Mouse (Mus musculus): ENCODE results near the gene Znfx1. TPM values are rescaled to one million over a fixed set of nuclear protein-coding genes. Genes with fewer than 3 reads are reported as not detected.
"Not testable (repeated sequence)": the region's sequence is repeated elsewhere in the genome, so short reads cannot be mapped to it uniquely, and the experiment has no call there.

Gene Znfx1
- polyA plus RNA-seq, 1 experiment from 2014 or later = 6.2 TPM

DNA sequence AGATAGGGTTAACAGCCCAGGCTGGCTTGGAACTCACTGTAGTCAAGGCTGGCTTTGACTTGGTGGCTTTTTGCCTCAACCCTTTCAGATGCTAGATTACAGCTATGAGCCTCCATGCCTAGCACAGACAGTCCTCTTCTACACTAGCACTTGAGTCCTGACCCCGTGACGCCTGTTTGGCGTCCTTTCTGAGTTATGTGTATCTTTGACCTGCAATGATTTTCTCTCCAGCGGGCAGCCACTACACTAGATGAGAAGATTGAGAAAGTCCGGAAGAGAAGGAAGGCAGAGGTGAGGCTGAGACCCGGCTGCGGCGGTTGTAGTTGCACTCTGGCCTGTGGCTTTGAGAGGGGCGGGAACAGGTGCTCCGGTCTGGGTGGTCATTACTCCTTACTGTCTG lies 43.4 kb downstream of the Znfx1 start:
- H3K36me3 ChIP-seq (ENCODE audit: control insufficient read depth, insufficient read depth, low read length) = peaks cover 20% of the 10 kb centered on the region
- H3K4me2 ChIP-seq (ENCODE audit: low read depth) = no peak overlapping the region
- H3K27ac ChIP-seq (ENCODE audit: low read depth, low read length) = no peak overlapping the region
- H3K9me3 ChIP-seq (ENCODE audit: control insufficient read depth, low read length) = no peaks in the 10 kb centered on the region
- ATAC-seq (ENCODE audit: insufficient read depth, low FRiP score, low TSS enrichment) = no peak
- no peak overlapping the region for H3K9ac ChIP-seq (ENCODE audit: low read length)
- no peak overlapping the region for H3K4me3 ChIP-seq (ENCODE audit: low read depth, low read length)
- 88% methylated on average over 10 of the region's 10 CpGs for WGBS
- DNase-seq (ENCODE audit: low spot score) = no peak
- peaks cover 7% of the 10 kb centered on the region; the same call in 1 of the 2 replicates for H3K4me1 ChIP-seq (ENCODE audit: control insufficient read depth, insufficient read depth, low read length)
- no peaks in the 10 kb centered on the region for H3K27me3 ChIP-seq (ENCODE audit: control insufficient read depth, insufficient read depth, low read length)

DNA sequence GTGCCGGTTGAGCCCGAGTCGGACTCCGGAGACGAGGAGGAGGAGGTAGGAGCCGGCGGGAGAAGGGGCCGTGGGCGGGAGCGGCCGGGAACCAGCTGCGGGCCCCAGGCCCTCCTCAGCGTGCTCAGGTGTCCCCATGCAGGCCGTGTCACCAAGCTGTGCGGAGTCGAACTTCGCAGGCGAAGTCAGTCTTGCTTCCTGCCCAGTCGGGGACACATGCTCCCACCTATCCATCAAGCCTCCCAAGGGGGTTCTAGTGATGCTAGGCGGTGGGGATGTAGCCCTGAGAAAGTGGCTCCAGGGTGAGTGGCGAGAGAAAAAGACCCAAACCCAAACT lies 47.5 kb downstream of the Znfx1 start:
- H3K4me2 ChIP-seq (ENCODE audit: low read depth) = peak overlapping the region; percentile 94
- H3K4me1 ChIP-seq (ENCODE audit: control insufficient read depth, insufficient read depth, low read length) = peaks cover 7% of the 10 kb centered on the region; the same call in 1 of the 2 replicates
- peaks cover 8% of the 10 kb centered on the region for H3K36me3 ChIP-seq (ENCODE audit: control insufficient read depth, insufficient read depth, low read length)
- WGBS = 0% methylated on average over 21 of the region's 21 CpGs
- H3K27me3 ChIP-seq (ENCODE audit: control insufficient read depth, insufficient read depth, low read length) = no peaks in the 10 kb centered on the region
- no peaks in the 10 kb centered on the region for H3K9me3 ChIP-seq (ENCODE audit: control insufficient read depth, low read length)
- H3K27ac ChIP-seq (ENCODE audit: low read depth, low read length) = no peak overlapping the region
- peak overlapping the region; percentile 95 for H3K4me3 ChIP-seq (ENCODE audit: low read depth, low read length)
- DNase-seq (ENCODE audit: low spot score) = no peak
- ATAC-seq (ENCODE audit: insufficient read depth, low FRiP score, low TSS enrichment) = peak; percentile 48; the same call in 1 of the 2 replicates
- H3K9ac ChIP-seq (ENCODE audit: low read length) = peak overlapping the region; percentile 79

DNA sequence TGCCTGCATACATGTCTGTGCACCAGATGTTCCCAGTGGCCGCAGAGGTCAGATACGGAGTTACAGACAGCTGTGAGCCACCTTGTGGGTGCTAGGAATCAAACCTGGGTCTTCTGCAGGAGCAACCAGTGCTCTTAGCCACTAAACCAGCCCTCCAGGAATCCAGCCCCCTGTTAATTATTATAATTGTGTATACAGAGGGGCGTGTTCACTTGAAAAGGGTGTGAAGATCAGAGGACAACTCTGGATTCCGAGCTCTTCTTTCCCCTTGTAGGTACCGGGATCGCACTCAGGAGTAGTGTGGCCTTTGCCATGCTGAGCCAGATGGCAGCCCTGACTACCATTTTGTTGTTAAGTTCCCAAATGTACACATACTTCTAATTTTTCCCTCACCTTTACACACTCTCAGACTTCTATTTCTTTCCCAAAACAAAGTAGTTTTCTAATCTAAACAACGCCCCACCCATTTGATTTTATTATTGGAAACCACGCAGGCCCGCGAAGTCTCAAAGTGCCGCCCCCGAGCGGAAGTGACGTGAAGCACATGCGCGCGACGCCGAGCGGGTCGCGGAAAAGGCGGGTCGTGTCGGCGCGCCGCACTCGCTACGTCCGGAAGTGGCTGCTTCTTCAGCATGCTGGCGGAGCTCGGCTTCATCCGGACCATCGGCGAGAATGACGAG lies 48.0 kb downstream of the Znfx1 start, which contains the start of gene Ddx27:
Gene Ddx27, plus strand, starts transcription at position 492 of the 680 bp plus-strand sequence.
- ATAC-seq (ENCODE audit: insufficient read depth, low FRiP score, low TSS enrichment) (peak; percentile 80), DNase-seq (ENCODE audit: low spot score) (peak; percentile 95)
- Histone ChIP-seq H3K9ac (ENCODE audit: low read length) (peak within 1 kb of the TSS; percentile 79), H3K36me3 (ENCODE audit: control insufficient read depth, insufficient read depth, low read length) (peaks cover 4% of the 10 kb centered on the region), H3K4me1 (ENCODE audit: control insufficient read depth, insufficient read depth, low read length) (peaks cover 7% of the 10 kb centered on the region; the same call in 1 of the 2 replicates), H3K27ac (ENCODE audit: low read depth, low read length) (0 out of 2 replicates have a peak within 1 kb of the TSS, but pooled peaks have one; percentile 5), H3K4me2 (ENCODE audit: low read depth) (peak within 1 kb of the TSS; percentile 94), H3K27me3 (ENCODE audit: control insufficient read depth, insufficient read depth, low read length) (no peaks in the 10 kb centered on the region), H3K4me3 (ENCODE audit: low read depth, low read length) (peak within 1 kb of the TSS; percentile 95), H3K9me3 (ENCODE audit: control insufficient read depth, low read length) (no peaks in the 10 kb centered on the region)
- WGBS = 3% methylated on average over 37 of the region's 37 CpGs

DNA sequence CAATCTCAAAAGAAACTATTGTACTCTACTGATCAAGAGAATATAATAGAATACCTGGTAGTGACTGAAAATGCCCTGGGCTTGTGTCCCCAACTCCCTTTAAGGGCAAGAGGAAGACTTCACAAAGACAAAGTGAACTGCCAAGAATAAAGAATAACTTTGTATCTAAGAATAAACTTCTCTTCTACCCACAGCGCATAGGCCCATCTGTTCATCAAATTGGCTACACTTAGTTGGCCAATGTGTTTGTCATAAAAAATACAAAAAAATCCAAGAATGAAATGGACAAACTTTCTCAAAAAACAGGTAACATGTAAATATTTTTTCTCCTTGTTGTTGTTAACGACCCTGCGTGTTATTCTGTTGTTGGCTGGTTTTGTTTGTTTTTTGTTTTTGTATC lies 52.3 kb downstream of the Znfx1 start:
- ATAC-seq (ENCODE audit: insufficient read depth, low FRiP score, low TSS enrichment) (no peak), DNase-seq (ENCODE audit: low spot score) (no peak)
- H3K36me3 ChIP-seq (ENCODE audit: control insufficient read depth, insufficient read depth, low read length) = no peaks in the 10 kb centered on the region
- H3K9ac ChIP-seq (ENCODE audit: low read length) = no peak overlapping the region
- H3K27ac ChIP-seq (ENCODE audit: low read depth, low read length) = no peak overlapping the region
- H3K9me3 ChIP-seq (ENCODE audit: control insufficient read depth, low read length) = no peaks in the 10 kb centered on the region
- H3K4me3 ChIP-seq (ENCODE audit: low read depth, low read length) = no peak overlapping the region
- H3K27me3 ChIP-seq (ENCODE audit: control insufficient read depth, insufficient read depth, low read length) = no peaks in the 10 kb centered on the region
- WGBS = 91% methylated on average over 3 of the region's 3 CpGs
- H3K4me2 ChIP-seq (ENCODE audit: low read depth) = no peak overlapping the region
- no peaks in the 10 kb centered on the region for H3K4me1 ChIP-seq (ENCODE audit: control insufficient read depth, insufficient read depth, low read length)

DNA sequence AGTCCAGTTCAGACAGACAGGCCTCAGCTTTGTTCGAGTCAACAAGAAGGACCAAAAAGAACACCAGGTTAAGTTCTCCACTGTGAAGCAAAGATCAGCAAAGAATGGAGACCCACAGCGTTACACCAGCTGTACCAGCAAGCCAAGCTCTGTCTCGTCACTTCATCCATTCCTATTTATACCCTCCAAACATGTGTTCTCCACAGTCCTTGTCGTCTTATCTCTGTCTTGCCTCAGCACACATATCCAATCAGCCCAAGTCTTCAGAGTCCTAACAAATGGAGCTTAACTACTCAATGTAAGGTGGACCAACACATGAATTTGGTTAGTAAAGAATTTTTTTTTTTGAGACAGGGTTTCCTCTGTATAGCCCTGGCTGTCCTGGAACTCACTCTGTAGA lies 53.3 kb downstream of the Znfx1 start:
- 85% methylated on average over 4 of the region's 4 CpGs for WGBS
- no peak overlapping the region for H3K4me3 ChIP-seq (ENCODE audit: low read depth, low read length)
- no peaks in the 10 kb centered on the region for H3K4me1 ChIP-seq (ENCODE audit: control insufficient read depth, insufficient read depth, low read length)
- H3K36me3 ChIP-seq (ENCODE audit: control insufficient read depth, insufficient read depth, low read length) = no peaks in the 10 kb centered on the region
- no peaks in the 10 kb centered on the region for H3K27me3 ChIP-seq (ENCODE audit: control insufficient read depth, insufficient read depth, low read length)
- ATAC-seq (ENCODE audit: insufficient read depth, low FRiP score, low TSS enrichment) (no peak), DNase-seq (ENCODE audit: low spot score) (no peak)
- H3K4me2 ChIP-seq (ENCODE audit: low read depth) = no peak overlapping the region
- H3K9ac ChIP-seq (ENCODE audit: low read length) = no peak overlapping the region
- no peaks in the 10 kb centered on the region for H3K9me3 ChIP-seq (ENCODE audit: control insufficient read depth, low read length)
- H3K27ac ChIP-seq (ENCODE audit: low read depth, low read length) = no peak overlapping the region

DNA sequence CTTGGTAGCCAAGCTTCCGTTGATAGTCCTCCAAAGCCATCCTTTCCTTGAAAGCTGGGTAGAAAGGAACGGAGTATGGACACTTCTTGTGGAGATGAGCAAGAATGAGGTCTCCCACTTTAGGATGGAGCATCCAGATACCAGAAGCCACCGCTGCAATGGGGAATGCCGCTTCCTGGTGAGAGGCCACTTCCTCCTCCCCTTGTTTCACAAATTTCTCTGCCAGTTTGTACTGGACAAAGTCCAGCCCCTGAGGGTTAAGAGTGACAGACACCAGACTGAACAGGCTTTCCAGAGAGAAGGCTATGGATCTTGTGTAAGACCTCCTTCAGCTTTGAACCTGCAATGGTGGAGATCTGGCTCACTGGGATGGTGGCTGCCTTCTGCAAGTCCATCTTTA lies 55.2 kb downstream of the Znfx1 start:
- H3K27me3 ChIP-seq (ENCODE audit: control insufficient read depth, insufficient read depth, low read length); H3K9ac ChIP-seq (ENCODE audit: low read length); ATAC-seq (ENCODE audit: insufficient read depth, low FRiP score, low TSS enrichment); DNase-seq (ENCODE audit: low spot score); H3K4me1 ChIP-seq (ENCODE audit: control insufficient read depth, insufficient read depth, low read length); H3K4me2 ChIP-seq (ENCODE audit: low read depth); H3K4me3 ChIP-seq (ENCODE audit: low read depth, low read length); H3K27ac ChIP-seq (ENCODE audit: low read depth, low read length); H3K9me3 ChIP-seq (ENCODE audit: control insufficient read depth, low read length); H3K36me3 ChIP-seq (ENCODE audit: control insufficient read depth, insufficient read depth, low read length): not testable (repeated sequence)
- 82% methylated on average over 4 of the region's 4 CpGs for WGBS

DNA sequence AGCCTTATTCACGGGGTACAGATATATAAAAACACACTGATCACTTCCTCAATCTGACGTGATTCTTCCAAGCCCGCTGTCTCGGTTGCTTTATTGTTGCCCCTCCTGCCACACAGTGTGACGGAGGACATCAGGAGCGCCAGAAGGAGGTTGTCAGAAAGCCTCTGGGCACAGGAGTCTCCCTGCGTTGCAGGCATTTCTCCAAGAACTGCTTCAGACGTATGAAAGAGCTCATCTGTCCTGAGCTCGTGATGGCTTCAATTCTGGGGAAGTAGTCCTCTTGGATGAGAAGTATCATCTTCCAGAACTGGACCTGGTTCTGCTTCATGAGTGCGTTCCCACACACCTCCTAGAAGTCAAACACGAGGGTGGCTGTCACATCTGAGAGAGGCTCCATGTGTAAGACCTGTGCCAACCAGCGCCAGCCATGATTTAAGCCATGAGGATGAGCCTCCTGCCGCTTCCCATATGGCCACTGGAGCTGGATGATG lies 55.8 kb downstream of the Znfx1 start:
- H3K4me2 ChIP-seq (ENCODE audit: low read depth) = no peak overlapping the region
- ATAC-seq (ENCODE audit: insufficient read depth, low FRiP score, low TSS enrichment) (no peak), DNase-seq (ENCODE audit: low spot score) (no peak)
- H3K9me3 ChIP-seq (ENCODE audit: control insufficient read depth, low read length) = no peaks in the 10 kb centered on the region
- H3K27ac ChIP-seq (ENCODE audit: low read depth, low read length) = no peak overlapping the region
- H3K4me1 ChIP-seq (ENCODE audit: control insufficient read depth, insufficient read depth, low read length) = no peaks in the 10 kb centered on the region
- no peaks in the 10 kb centered on the region for H3K27me3 ChIP-seq (ENCODE audit: control insufficient read depth, insufficient read depth, low read length)
- H3K36me3 ChIP-seq (ENCODE audit: control insufficient read depth, insufficient read depth, low read length) = no peaks in the 10 kb centered on the region
- no peak overlapping the region for H3K9ac ChIP-seq (ENCODE audit: low read length)
- WGBS = 79% methylated on average over 13 of the region's 13 CpGs
- no peak overlapping the region for H3K4me3 ChIP-seq (ENCODE audit: low read depth, low read length)

DNA sequence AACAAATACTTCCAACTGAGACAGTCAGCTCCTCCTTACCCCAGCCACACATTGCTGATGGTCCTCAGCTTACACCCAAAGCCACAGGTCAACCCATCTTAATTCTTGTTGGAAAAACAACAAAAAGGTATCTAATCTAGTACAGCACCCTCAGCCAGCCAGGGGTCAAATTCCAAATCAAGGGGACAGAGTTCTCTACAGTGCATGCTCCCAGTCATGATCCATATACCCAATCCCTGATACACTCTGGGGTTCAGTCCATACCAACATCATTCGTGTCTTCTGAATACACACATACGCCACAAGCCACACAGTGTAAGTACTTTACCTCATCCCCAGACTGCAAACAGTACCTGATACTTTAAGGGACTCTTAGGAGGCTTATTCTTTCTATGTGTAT lies 56.5 kb downstream of the Znfx1 start:
- Histone ChIP-seq H3K4me2 (ENCODE audit: low read depth) (no peak overlapping the region), H3K36me3 (ENCODE audit: control insufficient read depth, insufficient read depth, low read length) (no peaks in the 10 kb centered on the region), H3K9me3 (ENCODE audit: control insufficient read depth, low read length) (no peaks in the 10 kb centered on the region), H3K27ac (ENCODE audit: low read depth, low read length) (no peak overlapping the region), H3K9ac (ENCODE audit: low read length) (no peak overlapping the region), H3K27me3 (ENCODE audit: control insufficient read depth, insufficient read depth, low read length) (no peaks in the 10 kb centered on the region), H3K4me1 (ENCODE audit: control insufficient read depth, insufficient read depth, low read length) (no peaks in the 10 kb centered on the region), H3K4me3 (ENCODE audit: low read depth, low read length) (no peak overlapping the region)
- no peak for DNase-seq (ENCODE audit: low spot score)
- 90% methylated on average over 2 of the region's 2 CpGs for WGBS
- ATAC-seq (ENCODE audit: insufficient read depth, low FRiP score, low TSS enrichment) = no peak

All from neural tube, embryonic 11.5 days (tissue).